Mouse (Mus musculus): ENCODE measurements around the gene Inhbe.
"Not testable (repeated sequence)": the region's sequence is repeated elsewhere in the genome, so short reads cannot be mapped to it uniquely, and the experiment has no call there.

Gene Inhbe

GRCm38 (mm10) chr10:127322669-127323068 is 31.5 kb downstream of the Inhbe start:
- no peak for DNase-seq (ENCODE audit: low spot score)

DNA sequence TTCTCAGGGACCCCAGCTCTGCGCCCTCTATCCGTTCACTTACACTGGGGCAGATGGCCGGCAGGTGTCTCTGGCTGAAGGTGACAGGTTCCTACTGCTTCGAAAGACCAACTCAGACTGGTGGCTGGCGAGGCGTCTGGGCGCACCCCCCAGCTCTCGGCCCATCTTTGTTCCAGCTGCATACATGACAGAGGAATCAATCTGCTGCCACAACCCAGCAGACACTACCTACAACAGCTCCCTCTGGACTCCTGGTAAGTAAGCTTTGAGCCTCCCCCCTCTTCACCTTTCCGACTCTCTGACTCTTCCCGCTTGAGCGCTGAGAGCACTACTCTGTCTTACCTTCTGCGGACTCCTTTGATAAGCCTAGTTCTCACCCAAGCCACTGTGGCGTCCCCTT is 32.0 kb downstream of the Inhbe start:
- DNase-seq (ENCODE audit: low spot score), result no peak

- no peak for DNase-seq (ENCODE audit: low spot score)
These were observed 32.6 kb downstream of the Inhbe start, which contains the start of gene Arhgap9 for GRCm38 (mm10) chr10:127321621-127322020. Gene Arhgap9 (plus strand): TSS chr10:127321964.

- DNase-seq (ENCODE audit: low spot score), result no peak
These were observed 34.2 kb downstream of the Inhbe start for GRCm38 (mm10) chr10:127319969-127320368.

- DNase-seq (ENCODE audit: low spot score), result no peak
These were observed 36.2 kb downstream of the Inhbe start for GRCm38 (mm10) chr10:127318009-127318408.

DNA sequence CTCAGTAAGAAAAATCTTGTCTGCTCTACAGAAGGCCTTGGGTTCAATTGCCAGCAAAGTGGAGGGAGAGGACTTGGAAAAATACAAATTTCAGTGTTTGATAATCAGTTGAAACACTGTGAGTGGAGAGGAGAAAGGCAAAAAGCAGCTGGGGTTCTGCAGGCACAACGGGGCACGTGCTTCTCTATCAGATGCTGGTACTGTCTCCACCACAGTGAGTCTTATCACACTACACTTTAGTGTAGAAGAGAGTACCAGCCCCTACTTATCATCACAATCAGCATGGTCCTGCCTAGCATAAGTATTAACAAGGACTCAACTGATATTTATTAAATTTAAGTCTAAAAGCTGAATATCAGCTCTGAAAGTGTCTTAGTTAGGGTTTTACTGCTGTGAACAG is 36.9 kb downstream of the Inhbe start:
- DNase-seq (ENCODE audit: low spot score), result no peak

DNA sequence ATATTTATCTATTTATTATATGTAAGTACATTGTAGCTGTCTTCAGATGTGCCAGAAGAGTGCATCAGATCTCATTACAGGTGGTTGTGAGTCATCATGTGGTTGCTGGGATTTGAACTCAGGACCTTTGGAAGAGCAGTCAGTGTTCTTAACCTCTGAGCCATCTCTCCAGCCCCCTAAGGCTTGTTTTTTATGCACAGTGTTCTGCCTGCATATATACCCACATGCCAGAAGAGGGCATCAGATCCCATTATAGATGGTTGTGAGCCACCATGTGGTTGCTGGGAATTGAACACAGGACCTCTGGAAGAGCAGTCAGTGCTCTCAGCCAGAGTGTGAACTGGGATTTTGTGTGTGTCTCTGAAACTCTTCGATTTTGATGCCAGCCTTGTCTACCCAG is 39.3 kb downstream of the Inhbe start:
- not testable (repeated sequence) for DNase-seq (ENCODE audit: low spot score)

DNA sequence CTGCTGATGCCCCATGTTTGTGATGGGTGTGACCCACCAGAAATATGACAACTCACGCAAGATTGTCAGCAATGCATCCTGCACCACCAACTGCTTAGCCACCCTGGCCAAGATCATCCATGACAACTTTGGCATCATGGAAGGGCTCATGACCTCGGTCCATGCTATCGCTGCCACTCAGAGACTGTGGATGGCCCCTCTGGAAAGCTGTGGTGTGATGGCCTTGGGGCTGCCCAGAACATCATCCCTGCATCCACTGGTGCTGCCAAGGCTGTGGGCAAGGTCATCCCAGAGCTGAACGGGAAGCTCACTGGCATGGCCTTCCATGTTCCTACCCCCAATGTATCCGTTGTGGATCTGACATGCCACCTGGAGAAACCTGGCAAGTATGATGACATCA is 40.7 kb downstream of the Inhbe start:
- not testable (repeated sequence) for DNase-seq (ENCODE audit: low spot score)

DNA sequence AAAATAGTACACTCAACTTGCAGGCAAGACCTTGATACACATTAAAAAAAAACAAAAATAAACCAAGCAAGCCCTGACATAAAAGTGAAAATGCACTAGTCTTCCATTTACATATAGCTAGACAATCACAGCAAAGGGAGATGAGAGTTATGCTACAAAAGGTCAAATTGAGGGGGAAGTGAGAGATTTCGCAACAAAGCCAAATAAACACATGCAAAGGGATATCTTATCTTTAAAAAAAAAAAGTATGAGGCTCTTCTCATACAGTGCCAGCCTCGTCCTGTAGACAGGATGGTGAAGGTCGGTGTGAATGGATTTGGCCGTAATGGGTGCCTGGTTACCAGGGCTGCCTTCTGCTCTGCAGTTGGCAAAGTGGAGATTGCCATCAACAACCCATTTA is 41.4 kb downstream of the Inhbe start:
- no peak for DNase-seq (ENCODE audit: low spot score)

GRCm38 (mm10) chr10:127312356-127312676 is 41.9 kb downstream of the Inhbe start:
- DNase-seq (ENCODE audit: low spot score), result peak; percentile 78

- DNase-seq (ENCODE audit: low spot score), result peak; percentile 87
These were observed 42.5 kb downstream of the Inhbe start, which contains the start of gene Mars for GRCm38 (mm10) chr10:127311476-127312355. Gene Mars (minus strand): TSS chr10:127311786.

DNA sequence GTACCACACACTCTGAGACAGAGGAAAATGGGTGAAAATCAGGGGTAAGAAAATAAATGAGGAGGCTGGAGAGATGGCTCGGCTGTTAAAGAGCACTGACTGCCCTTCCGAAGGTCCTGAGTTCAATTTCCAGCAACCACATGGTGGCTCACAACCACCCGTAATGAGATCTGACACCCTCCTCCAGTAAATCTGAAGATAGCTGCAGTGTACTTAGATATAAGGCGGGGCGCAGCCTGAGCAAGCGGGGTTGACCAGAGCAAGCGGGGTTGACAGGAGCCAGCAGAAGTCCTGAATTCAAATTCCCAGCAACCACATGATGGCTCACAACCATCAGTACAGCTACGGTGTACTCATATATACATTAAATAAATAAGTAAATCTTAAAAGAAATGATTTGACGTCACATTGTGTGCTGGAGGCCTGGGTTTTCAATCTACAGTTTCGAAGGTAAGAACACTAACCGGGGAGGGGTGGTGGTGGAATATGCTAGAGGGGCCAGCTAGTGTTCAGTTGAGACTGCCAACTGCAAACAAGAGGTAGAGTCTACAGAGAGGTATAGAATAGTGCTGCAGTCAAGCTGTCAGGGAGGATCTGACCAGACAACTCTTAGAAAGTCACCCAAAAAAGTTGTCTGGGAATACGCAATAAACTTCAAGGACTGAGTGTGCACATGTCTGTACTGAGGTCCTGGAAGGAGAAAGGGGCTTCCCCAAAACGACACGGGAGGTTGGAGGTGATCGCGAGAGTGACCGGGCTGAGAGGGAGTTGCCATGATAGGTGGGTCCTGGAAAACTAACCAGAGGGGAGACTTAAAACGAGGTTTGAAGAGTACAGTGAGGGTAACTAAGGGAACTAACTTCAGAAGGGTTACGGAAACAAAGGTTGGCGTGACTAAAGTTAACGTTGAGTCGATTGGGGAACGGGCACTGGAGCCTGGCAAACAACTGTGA is 43.4 kb downstream of the Inhbe start:
- no peak for DNase-seq (ENCODE audit: low spot score)

DNA sequence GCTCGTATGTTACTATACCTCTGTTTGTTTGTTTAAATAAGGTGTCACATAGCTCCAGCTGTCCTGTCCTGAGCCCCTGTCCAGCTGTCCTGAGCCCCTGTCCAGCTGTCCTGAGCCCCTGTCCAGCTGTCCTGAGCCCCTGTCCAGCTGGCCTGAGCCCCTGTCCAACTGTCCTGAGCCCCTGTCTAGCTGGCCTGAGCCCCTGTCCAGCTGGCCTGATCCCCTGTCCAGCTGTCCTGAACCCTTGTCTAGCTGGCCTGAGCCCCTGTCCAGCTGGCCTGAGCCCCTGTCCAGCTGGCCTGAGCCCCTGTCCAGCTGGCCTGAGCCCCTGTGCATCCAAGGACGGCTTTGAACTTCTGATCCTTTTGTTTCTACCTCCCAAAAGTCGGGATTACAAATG is 45.0 kb downstream of the Inhbe start:
- not testable (repeated sequence) for DNase-seq (ENCODE audit: low spot score)

- DNase-seq (ENCODE audit: low spot score), result no peak
These were observed 51.1 kb downstream of the Inhbe start for GRCm38 (mm10) chr10:127303136-127303535.

- DNase-seq (ENCODE audit: low spot score), result no peak
These were observed 53.9 kb downstream of the Inhbe start for GRCm38 (mm10) chr10:127300361-127300760.
